Mouse (Mus musculus): ENCODE measurements around the gene Rxfp1.

GRCm38 (mm10) chr3:79628561-79629415 lies 108.9 kb downstream of the Rxfp1 start, which contains the start of gene 4930579G24Rik:
- TF ChIP-seq CTCF (IDR thresholded peaks at IDR 0.05) (no peak; the same call in 1 of the 2 replicates), EP300 (IDR thresholded peaks at IDR 0.05) (no peak)
